Mouse (Mus musculus) liver, embryonic 11.5 days (tissue): ENCODE results near the gene 2610042L04Rik. TPM values are rescaled to one million over a fixed set of nuclear protein-coding genes. Genes with fewer than 3 reads are reported as not detected.
"Not testable (repeated sequence)": the region's sequence is repeated elsewhere in the genome, so short reads cannot be mapped to it uniquely, and the experiment has no call there.

Source experiments
- ATAC-seq: fragments of 200-750 bp; cut with Nextera tagmentation; replicated peaks from 2 replicates; pipeline ENCODE4 v1.8.0; 2017; ENCODE audit warnings: moderate number of reproducible peaks, mild to moderate bottlenecking, moderate TSS enrichment, moderate library complexity; ENCODE audit not compliant: low FRiP score
- DNase-seq: peaks from one replicate; pipeline ENCODE4 v3.0.0-alpha.2; 2017; ENCODE audit warnings: low spot score
- H3K27ac ChIP-seq: fragments of 300-500 bp; sonication (generic); 2 replicates; pipeline ENCODE4 v1.5.1; 2014; ENCODE audit warnings: mild to moderate bottlenecking, low read depth, low read length, control low read depth
- H3K27me3 ChIP-seq: fragments of 300-500 bp; sonication (generic); replicated peaks from 2 replicates; pipeline ENCODE4 v1.6.1; 2014; ENCODE audit warnings: low read length, mixed read lengths; ENCODE audit not compliant: control insufficient read depth, insufficient read depth
- H3K36me3 ChIP-seq: fragments of 300-500 bp; sonication (generic); 2 replicates; pipeline ENCODE4 v1.6.1; 2014; ENCODE audit warnings: mild to moderate bottlenecking, low read length, moderate library complexity, mixed read lengths; ENCODE audit not compliant: control insufficient read depth, insufficient read depth
- H3K4me1 ChIP-seq: fragments of 300-500 bp; sonication (generic); replicated peaks from 2 replicates; pipeline ENCODE4 v1.6.1; 2014; ENCODE audit warnings: low read length, mixed read lengths; ENCODE audit not compliant: control insufficient read depth, insufficient read depth
- H3K4me2 ChIP-seq: fragments of 300-500 bp; sonication (generic); 2 replicates; pipeline ENCODE4 v1.6.1; 2014; ENCODE audit warnings: mild to moderate bottlenecking, control low read depth, moderate library complexity
- H3K4me3 ChIP-seq: fragments of 300-500 bp; sonication (generic); 2 replicates; pipeline ENCODE4 v1.5.1; 2014; ENCODE audit warnings: low read depth, low read length, control low read depth
- H3K9ac ChIP-seq: fragments of 300-500 bp; sonication (generic); 2 replicates; pipeline ENCODE4 v1.6.1; 2014; ENCODE audit warnings: low read depth, low read length, control low read depth
- H3K9me3 ChIP-seq: fragments of 300-500 bp; sonication (generic); 2 replicates; pipeline ENCODE4 v1.6.1; 2016; ENCODE audit warnings: low read length, inconsistent platforms, mixed read lengths; ENCODE audit not compliant: control insufficient read depth
- WGBS: fragments of 180-500 bp; shearing (Covaris S2); extraction: QIAGEN DNeasy Blood & Tissue Kit; methylation state at CpG from one replicate; pipeline ENCODE4 v1.1.7; 2014; 5-methylcytosine and 5-hydroxymethylcytosine counted together
- polyA plus RNA-seq: library from polyadenylated mRNA; unstranded; fragments of >200 nt; fragmentation: Nextera tagmentation; extraction: Ambion mirVana; gene quantifications from 2 replicates; pipeline ENCODE4 v1.2.1, GENCODE M21; 2014

The 2610042L04Rik gene
- polyA plus RNA-seq, 1 experiment from 2014 or later: not detected

- H3K9ac ChIP-seq, H3K9me3 ChIP-seq, H3K36me3 ChIP-seq, H3K4me1 ChIP-seq, DNase-seq, H3K4me2 ChIP-seq, H3K4me3 ChIP-seq, H3K27me3 ChIP-seq, ATAC-seq, H3K27ac ChIP-seq: not testable (repeated sequence)
Observed at GRCm38 (mm10) chr14:4398624-4399023, 64.1 kb downstream of the 2610042L04Rik start.

DNA sequence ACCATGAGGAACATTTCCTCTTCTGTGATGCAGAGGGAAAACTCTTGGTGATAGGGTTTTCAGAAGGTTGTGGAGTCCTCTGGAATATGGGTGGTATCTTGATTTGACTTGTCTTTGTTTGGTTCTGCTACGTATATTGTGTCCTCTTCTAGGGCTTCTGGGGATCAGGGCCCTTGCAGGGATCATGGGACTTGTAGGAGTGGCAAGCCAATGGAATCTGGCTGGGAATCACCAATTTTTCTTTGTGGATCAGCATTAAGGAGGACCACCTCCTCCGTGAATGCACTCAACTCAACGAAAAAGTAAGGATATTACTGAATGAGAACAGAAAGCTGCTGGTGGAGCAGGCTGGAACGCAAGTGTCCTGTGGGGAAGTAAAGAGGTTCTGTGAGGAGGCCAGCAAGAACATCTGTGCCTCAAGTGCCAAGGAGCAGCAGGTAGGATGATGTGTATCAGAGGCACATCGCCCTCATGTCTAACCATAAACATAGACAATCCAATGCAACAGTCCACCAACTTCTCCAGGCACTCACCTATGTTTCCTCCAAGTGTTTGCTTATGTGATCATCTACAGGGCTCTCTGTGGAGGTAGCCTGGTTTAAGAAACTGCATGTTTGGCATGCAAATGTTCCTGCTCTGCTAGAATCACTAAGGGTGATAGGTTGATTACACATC, 65.7 kb downstream of the 2610042L04Rik start:
- not testable (repeated sequence) for H3K27me3 ChIP-seq, ATAC-seq, H3K27ac ChIP-seq, H3K4me1 ChIP-seq, H3K9ac ChIP-seq, H3K36me3 ChIP-seq, DNase-seq, H3K4me3 ChIP-seq, H3K9me3 ChIP-seq, H3K4me2 ChIP-seq
- WGBS: 87% methylated on average over 5 of the region's 5 CpGs

DNA sequence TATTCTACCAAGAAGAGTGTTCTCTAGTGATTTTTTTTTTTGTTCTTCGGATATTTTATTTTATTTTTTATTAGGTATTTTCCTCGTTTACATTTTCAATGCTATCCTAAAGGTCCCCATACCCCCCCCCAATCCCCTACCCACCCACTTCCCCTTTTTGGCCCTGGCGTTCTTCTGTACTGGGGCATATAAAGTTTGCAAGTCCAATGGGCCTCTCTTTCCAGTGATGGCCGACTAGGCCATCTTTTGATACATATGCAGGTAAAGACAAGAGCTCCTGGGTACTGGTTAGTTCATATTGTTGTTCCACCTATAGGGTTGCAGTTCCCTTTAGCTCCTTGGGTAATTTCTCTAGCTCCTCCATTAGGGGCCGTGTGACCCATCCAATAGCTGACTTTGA, 66.7 kb downstream of the 2610042L04Rik start:
- not testable (repeated sequence) for H3K4me3 ChIP-seq, H3K27me3 ChIP-seq, H3K27ac ChIP-seq, DNase-seq, H3K9me3 ChIP-seq, H3K36me3 ChIP-seq, ATAC-seq, H3K4me2 ChIP-seq, H3K9ac ChIP-seq, H3K4me1 ChIP-seq
- 83% methylated on average over 5 of the region's 5 CpGs for WGBS

DNA sequence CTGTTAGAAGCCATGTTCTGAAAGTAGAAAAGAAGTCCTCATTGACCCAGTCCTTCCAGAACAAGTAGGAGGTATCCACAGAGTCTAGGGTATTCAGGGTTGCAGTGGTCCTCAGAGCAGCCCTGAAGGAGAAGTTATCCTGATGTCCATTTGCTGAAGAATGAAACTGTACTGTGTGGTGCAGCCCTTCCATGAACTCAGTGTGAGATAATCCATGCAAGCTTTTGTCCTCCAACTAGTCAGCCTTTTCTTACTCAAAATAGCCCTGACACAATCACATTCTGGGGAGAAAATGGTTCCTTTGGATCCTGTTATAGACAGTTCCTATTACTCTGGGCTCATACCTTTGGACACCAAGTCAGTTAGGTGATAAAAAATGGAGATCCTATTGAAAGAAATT, 69.3 kb downstream of the 2610042L04Rik start:
- not testable (repeated sequence) for H3K27ac ChIP-seq, H3K4me1 ChIP-seq, H3K9ac ChIP-seq, ATAC-seq, DNase-seq, H3K36me3 ChIP-seq, H3K4me3 ChIP-seq, H3K27me3 ChIP-seq, H3K9me3 ChIP-seq, H3K4me2 ChIP-seq

Other genes starting within 250 kb of the 2610042L04Rik start
- gene Gm8108, start 224.2 kb upstream of the 2610042L04Rik start, polyA plus RNA-seq: 0.31 TPM in 1 of 2 replicates, not detected in the other
- not detected in 2 replicates for gene Gm3127, start 169.7 kb upstream of the 2610042L04Rik start, polyA plus RNA-seq
- gene Gm2974, start 152.2 kb upstream of the 2610042L04Rik start, polyA plus RNA-seq: not detected in 2 replicates
- gene Gm3138, start 85.1 kb upstream of the 2610042L04Rik start, polyA plus RNA-seq: not detected in 2 replicates
- gene Gm3149, start 17.5 kb upstream of the 2610042L04Rik start, polyA plus RNA-seq: not detected in 2 replicates
- gene Gm3159, start 62.8 kb downstream of the 2610042L04Rik start, polyA plus RNA-seq: not detected in 2 replicates
- not detected in 2 replicates for gene Gm3164, start 80.7 kb downstream of the 2610042L04Rik start, polyA plus RNA-seq
- gene Gm3173, start 96.2 kb downstream of the 2610042L04Rik start, polyA plus RNA-seq: not detected in 2 replicates
- not detected in 2 replicates for gene Gm3182, start 147.0 kb downstream of the 2610042L04Rik start, polyA plus RNA-seq
- not detected in 2 replicates for gene Gm3047, start 220.6 kb downstream of the 2610042L04Rik start, polyA plus RNA-seq